Mouse (Mus musculus) neural tube, embryonic 13.5 days (tissue): Measurements from ENCODE around the gene Tmed4. TPM values are rescaled to one million over a fixed set of nuclear protein-coding genes. Genes with fewer than 3 reads are reported as not detected.
A peak's percentile ranks its signal among the peaks of the same experiment; 100 is the strongest.

Source experiments
- ATAC-seq: fragments of 200-750 bp; cut with Nextera tagmentation; 2 replicates; pipeline ENCODE4 v1.8.0; 2017; ENCODE audit warnings: low read depth, mild to moderate bottlenecking, moderate TSS enrichment, moderate library complexity
- H3K27ac ChIP-seq: fragments of 300-500 bp; sonication (generic); replicated peaks from 2 replicates; pipeline ENCODE4 v1.5.1; 2015; ENCODE audit warnings: moderate library complexity, mild to moderate bottlenecking, inconsistent platforms
- H3K27me3 ChIP-seq: fragments of 300-500 bp; sonication (generic); 2 replicates; pipeline ENCODE4 v1.6.1; 2015; ENCODE audit warnings: mild to moderate bottlenecking, inconsistent platforms
- H3K36me3 ChIP-seq: fragments of 300-500 bp; sonication (generic); 2 replicates; pipeline ENCODE4 v1.6.1; 2015; ENCODE audit warnings: mild to moderate bottlenecking, inconsistent platforms
- H3K4me1 ChIP-seq: fragments of 300-500 bp; sonication (generic); replicated peaks from 2 replicates; pipeline ENCODE4 v1.6.1; 2015; ENCODE audit warnings: inconsistent platforms
- H3K4me2 ChIP-seq: fragments of 300-500 bp; sonication (generic); 2 replicates; pipeline ENCODE4 v1.6.1; 2015; ENCODE audit warnings: inconsistent platforms, mild to moderate bottlenecking, moderate library complexity
- H3K4me3 ChIP-seq: fragments of 300-500 bp; sonication (generic); 2 replicates; pipeline ENCODE4 v1.5.1; 2015; ENCODE audit warnings: mild to moderate bottlenecking, inconsistent platforms
- H3K9ac ChIP-seq: fragments of 300-500 bp; sonication (generic); 2 replicates; pipeline ENCODE4 v1.6.1; 2015; ENCODE audit warnings: moderate library complexity, mild to moderate bottlenecking, inconsistent platforms
- H3K9me3 ChIP-seq: fragments of 300-500 bp; sonication (generic); 2 replicates; pipeline ENCODE4 v1.6.1; 2016; ENCODE audit warnings: inconsistent platforms
- whole genome bisulfite sequencing: fragments of 180-500 bp; shearing (Covaris S2); methylation state at CpG from one replicate; pipeline ENCODE4 v1.1.7; 2015; 5-methylcytosine and 5-hydroxymethylcytosine counted together
- polyA plus RNA-seq: library from polyadenylated mRNA; unstranded; fragments of >200 nt; fragmentation: Nextera tagmentation; extraction: Ambion mirVana; gene quantifications from 2 replicates; pipeline ENCODE4 v1.2.1, GENCODE M21; 2015

Tmed4 gene
- 131 and 137 TPM in 2 replicates for polyA plus RNA-seq

- Histone ChIP-seq H3K36me3 (peaks cover 24% of the 10 kb centered on the region), H3K4me3 (peak within 1 kb of the TSS; percentile 92), H3K4me1 (peaks cover 30% of the 10 kb centered on the region), H3K27me3 (no peaks in the 10 kb centered on the region), H3K9me3 (no peaks in the 10 kb centered on the region), H3K4me2 (peak within 1 kb of the TSS; percentile 85), H3K27ac (peak within 1 kb of the TSS; percentile 90), H3K9ac (peak within 1 kb of the TSS; percentile 96)
- WGBS: under 1% methylated on average over 39 of the region's 39 CpGs
- peak; percentile 97 for ATAC-seq
Measured at GRCm38 (mm10) chr11:6274387-6275093, at the start of gene Tmed4. Tmed4 (minus strand) TSS chr11:6274870.

- Histone ChIP-seq H3K9ac (no peak overlapping the region), H3K27ac (no peak overlapping the region), H3K4me1 (no peaks in the 10 kb centered on the region), H3K27me3 (no peaks in the 10 kb centered on the region), H3K4me3 (no peak overlapping the region), H3K36me3 (peaks cover 30% of the 10 kb centered on the region), H3K4me2 (no peak overlapping the region), H3K9me3 (no peaks in the 10 kb centered on the region)
- ATAC-seq: no peak
- 89% methylated on average over 5 of the region's 5 CpGs for WGBS
Measured at GRCm38 (mm10) chr11:6323348-6323747, 48.7 kb upstream of the Tmed4 start.

- Histone ChIP-seq H3K27ac (no peak overlapping the region), H3K36me3 (peaks cover 41% of the 10 kb centered on the region), H3K9ac (no peak overlapping the region), H3K27me3 (no peaks in the 10 kb centered on the region), H3K4me1 (no peaks in the 10 kb centered on the region), H3K4me2 (no peak overlapping the region), H3K4me3 (no peak overlapping the region), H3K9me3 (no peaks in the 10 kb centered on the region)
- no peak for ATAC-seq
- WGBS: 95% methylated on average over 2 of the region's 2 CpGs
Measured at GRCm38 (mm10) chr11:6322086-6322485, 47.4 kb upstream of the Tmed4 start.

- Histone ChIP-seq H3K27ac (no peak overlapping the region), H3K9ac (no peak overlapping the region), H3K4me2 (no peak overlapping the region), H3K36me3 (peaks cover 68% of the 10 kb centered on the region), H3K4me1 (no peaks in the 10 kb centered on the region), H3K9me3 (no peaks in the 10 kb centered on the region), H3K4me3 (no peak overlapping the region), H3K27me3 (no peaks in the 10 kb centered on the region)
- 96% methylated on average over 2 of the region's 2 CpGs for WGBS
- no peak for ATAC-seq
Measured at GRCm38 (mm10) chr11:6319374-6319773, 44.7 kb upstream of the Tmed4 start.

GRCm38 (mm10) chr11:6318559-6318958 lies 43.9 kb upstream of the Tmed4 start:
- Histone ChIP-seq H3K9ac (no peak overlapping the region), H3K4me3 (no peak overlapping the region), H3K4me2 (no peak overlapping the region), H3K36me3 (peaks cover 70% of the 10 kb centered on the region), H3K9me3 (no peaks in the 10 kb centered on the region), H3K27ac (no peak overlapping the region), H3K4me1 (no peaks in the 10 kb centered on the region), H3K27me3 (no peaks in the 10 kb centered on the region)
- ATAC-seq: no peak
- WGBS: 97% methylated on average over 5 of the region's 5 CpGs

GRCm38 (mm10) chr11:6316821-6317220 lies 42.2 kb upstream of the Tmed4 start:
- ATAC-seq: no peak
- H3K27ac ChIP-seq: no peak overlapping the region
- no peaks in the 10 kb centered on the region for H3K9me3 ChIP-seq
- WGBS: 84% methylated on average over 11 of the region's 11 CpGs
- no peak overlapping the region for H3K4me3 ChIP-seq
- peaks cover 66% of the 10 kb centered on the region for H3K36me3 ChIP-seq
- no peak overlapping the region for H3K4me2 ChIP-seq
- H3K4me1 ChIP-seq: no peaks in the 10 kb centered on the region
- no peaks in the 10 kb centered on the region for H3K27me3 ChIP-seq
- H3K9ac ChIP-seq: no peak overlapping the region

- H3K4me2 ChIP-seq: no peak overlapping the region
- H3K27ac ChIP-seq: no peak overlapping the region
- peaks cover 60% of the 10 kb centered on the region for H3K36me3 ChIP-seq
- no peak overlapping the region for H3K9ac ChIP-seq
- ATAC-seq: no peak
- no peak overlapping the region for H3K4me3 ChIP-seq
- no peaks in the 10 kb centered on the region for H3K9me3 ChIP-seq
- WGBS: 69% methylated on average over 7 of the region's 7 CpGs
- H3K4me1 ChIP-seq: no peaks in the 10 kb centered on the region
- H3K27me3 ChIP-seq: no peaks in the 10 kb centered on the region
Measured at GRCm38 (mm10) chr11:6313874-6314406, 39.3 kb upstream of the Tmed4 start.

- no peaks in the 10 kb centered on the region for H3K4me1 ChIP-seq
- H3K36me3 ChIP-seq: peaks cover 48% of the 10 kb centered on the region
- no peak overlapping the region for H3K27ac ChIP-seq
- H3K4me2 ChIP-seq: no peak overlapping the region
- H3K27me3 ChIP-seq: no peaks in the 10 kb centered on the region
- no peaks in the 10 kb centered on the region for H3K9me3 ChIP-seq
- no peak overlapping the region for H3K9ac ChIP-seq
- WGBS: 95% methylated on average over 4 of the region's 4 CpGs
- H3K4me3 ChIP-seq: no peak overlapping the region
- no peak for ATAC-seq
Measured at GRCm38 (mm10) chr11:6308181-6308580, 33.5 kb upstream of the Tmed4 start.

- Histone ChIP-seq H3K9me3 (no peaks in the 10 kb centered on the region), H3K4me2 (no peak overlapping the region), H3K4me1 (no peaks in the 10 kb centered on the region), H3K27ac (no peak overlapping the region), H3K4me3 (no peak overlapping the region), H3K27me3 (no peaks in the 10 kb centered on the region), H3K9ac (no peak overlapping the region), H3K36me3 (peaks cover 63% of the 10 kb centered on the region)
- no peak for ATAC-seq
- WGBS: 89% methylated on average over 1 of the region's 1 CpGs
Measured at GRCm38 (mm10) chr11:6305943-6306430, 31.3 kb upstream of the Tmed4 start.

- H3K36me3 ChIP-seq: peaks cover 75% of the 10 kb centered on the region
- H3K4me1 ChIP-seq: no peaks in the 10 kb centered on the region
- no peaks in the 10 kb centered on the region for H3K9me3 ChIP-seq
- no peak for ATAC-seq
- no peaks in the 10 kb centered on the region for H3K27me3 ChIP-seq
- no peak overlapping the region for H3K9ac ChIP-seq
- no peak overlapping the region for H3K27ac ChIP-seq
- WGBS: 82% methylated on average over 2 of the region's 2 CpGs
- no peak overlapping the region for H3K4me3 ChIP-seq
- H3K4me2 ChIP-seq: no peak overlapping the region
Measured at GRCm38 (mm10) chr11:6302793-6303192, 28.1 kb upstream of the Tmed4 start.

- H3K9me3 ChIP-seq: no peaks in the 10 kb centered on the region
- 91% methylated on average over 2 of the region's 2 CpGs for WGBS
- no peak overlapping the region for H3K27ac ChIP-seq
- no peaks in the 10 kb centered on the region for H3K4me1 ChIP-seq
- no peak for ATAC-seq
- no peaks in the 10 kb centered on the region for H3K27me3 ChIP-seq
- H3K4me3 ChIP-seq: no peak overlapping the region
- no peak overlapping the region for H3K9ac ChIP-seq
- H3K36me3 ChIP-seq: peaks cover 69% of the 10 kb centered on the region
- no peak overlapping the region for H3K4me2 ChIP-seq
Measured at GRCm38 (mm10) chr11:6299435-6299834, 24.8 kb upstream of the Tmed4 start.

- Histone ChIP-seq H3K4me2 (no peak overlapping the region), H3K36me3 (peaks cover 44% of the 10 kb centered on the region), H3K27ac (no peak overlapping the region), H3K9ac (no peak overlapping the region), H3K4me1 (peaks cover 12% of the 10 kb centered on the region), H3K4me3 (no peak overlapping the region), H3K27me3 (no peaks in the 10 kb centered on the region), H3K9me3 (no peaks in the 10 kb centered on the region)
- ATAC-seq: no peak
Measured at GRCm38 (mm10) chr11:6296077-6296476, 21.4 kb upstream of the Tmed4 start.

- 96% methylated on average over 4 of the region's 4 CpGs for WGBS
Measured at GRCm38 (mm10) chr11:6294632-6295031, 20.0 kb upstream of the Tmed4 start.

More at GRCm38 (mm10) chr11:6294632-6295031, 20.0 kb upstream of the Tmed4 start:
- ATAC-seq: no peak
- Histone ChIP-seq H3K9ac (no peak overlapping the region), H3K9me3 (no peaks in the 10 kb centered on the region), H3K27me3 (no peaks in the 10 kb centered on the region), H3K36me3 (peaks cover 30% of the 10 kb centered on the region), H3K27ac (no peak overlapping the region), H3K4me3 (no peak overlapping the region), H3K4me2 (no peak overlapping the region), H3K4me1 (peaks cover 16% of the 10 kb centered on the region)
